Mouse (Mus musculus) C2C12 (cell line): ENCODE measurements around the gene Nr1d2.

Source experiments
- CEBPB ChIP-seq: IDR thresholded peaks from one replicate; pipeline ENCODE4 v1.6.1; 2011; ENCODE audit warnings: low read depth, mild to moderate bottlenecking, control low read depth, moderate library complexity
- CTCF ChIP-seq: IDR thresholded peaks from one replicate; pipeline ENCODE4 v1.5.1; 2011; ENCODE audit not compliant: control insufficient read depth, insufficient read depth, insufficient read length
- FOSL1 ChIP-seq: IDR thresholded peaks from one replicate; pipeline ENCODE4 v1.8.0; 2011; ENCODE audit warnings: mild to moderate bottlenecking, low read length; ENCODE audit not compliant: poor library complexity, insufficient read depth, severe bottlenecking
- MAX ChIP-seq: IDR thresholded peaks from one replicate; pipeline ENCODE4 v1.6.1; 2011; ENCODE audit warnings: mild to moderate bottlenecking, control low read depth
- MYOD1 ChIP-seq: IDR thresholded peaks from one replicate; pipeline ENCODE4 v1.6.1; 2011; ENCODE audit warnings: low read depth; ENCODE audit not compliant: control insufficient read depth, insufficient read length
- MYOG ChIP-seq: IDR thresholded peaks from one replicate; pipeline ENCODE4 v1.6.1; 2011; ENCODE audit not compliant: control insufficient read depth, insufficient read length; ENCODE audit errors: extremely low read depth
- USF1 ChIP-seq: IDR thresholded peaks from one replicate; pipeline ENCODE4 v1.6.1; 2011; ENCODE audit warnings: low read depth, mild to moderate bottlenecking, control low read depth, moderate library complexity

- no peak for TF ChIP-seq CTCF
- no peak for TF ChIP-seq MAX
- TF ChIP-seq USF1, result no peak
- TF ChIP-seq MYOD1, result no peak
- no peak for TF ChIP-seq MYOG
- no peak for TF ChIP-seq FOSL1
- TF ChIP-seq CEBPB, result no peak
Measured at GRCm38 (mm10) chr14:18285476-18285875, 46.5 kb upstream of the Nr1d2 start.
